Mouse (Mus musculus): ENCODE measurements around the gene Fam20c. TPM values are rescaled to one million over a fixed set of nuclear protein-coding genes. Genes with fewer than 3 reads are reported as not detected.

Gene Fam20c
- polyA plus RNA-seq, 1 experiment from 2014 or later, result 57.9 TPM

DNA sequence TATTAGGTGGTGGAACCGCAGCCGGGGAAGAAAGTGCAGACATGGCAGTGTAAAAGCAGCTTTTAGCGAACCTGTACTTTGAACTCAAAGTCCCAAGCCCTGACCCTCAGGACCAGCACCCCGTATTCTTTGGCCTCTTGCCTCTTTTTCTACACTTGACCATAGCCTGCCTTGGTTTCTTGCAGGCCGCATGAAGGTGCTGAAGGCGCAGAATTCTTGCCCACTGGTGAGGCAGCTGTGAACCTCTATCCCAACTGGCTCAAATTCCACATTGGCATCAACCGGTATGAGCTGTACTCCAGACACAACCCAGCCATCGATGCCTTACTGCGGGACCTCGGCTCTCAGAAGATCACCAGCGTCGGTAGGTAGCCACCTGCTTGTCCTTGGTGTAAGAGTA lies 3.3 kb downstream of the Fam20c start:
- H3K4me2 ChIP-seq, result peak overlapping the region; percentile 91
- H3K27me3 ChIP-seq (replicated peaks), result no peaks in the 10 kb centered on the region
- 88% methylated on average over 12 of the region's 12 CpGs for WGBS
- H3K4me3 ChIP-seq (replicated peaks), result peak overlapping the region; percentile 88
- H3K9ac ChIP-seq (replicated peaks), result peak overlapping the region; percentile 92
- peak overlapping the region; percentile 98 for H3K27ac ChIP-seq (replicated peaks)
- H3K9me3 ChIP-seq (replicated peaks), result no peaks in the 10 kb centered on the region
- peaks cover 89% of the 10 kb centered on the region for H3K4me1 ChIP-seq
- ATAC-seq (ENCODE audit: low FRiP score), result no peak
- H3K36me3 ChIP-seq, result peaks cover 28% of the 10 kb centered on the region

GRCm38 (mm10) chr5:138758533-138758932 lies 4.2 kb downstream of the Fam20c start:
- no peaks in the 10 kb centered on the region for H3K27me3 ChIP-seq (replicated peaks)
- H3K4me2 ChIP-seq, result peak overlapping the region; percentile 91
- H3K4me1 ChIP-seq, result peaks cover 89% of the 10 kb centered on the region
- peak overlapping the region; percentile 9 for H3K4me3 ChIP-seq (replicated peaks)
- H3K27ac ChIP-seq (replicated peaks), result no peak overlapping the region
- no peak for ATAC-seq (ENCODE audit: low FRiP score)
- 52% methylated on average over 3 of the region's 3 CpGs for WGBS
- no peaks in the 10 kb centered on the region for H3K9me3 ChIP-seq (replicated peaks)
- no peak overlapping the region for H3K9ac ChIP-seq (replicated peaks)
- peaks cover 36% of the 10 kb centered on the region for H3K36me3 ChIP-seq

- WGBS, result 23% methylated on average over 5 of the region's 5 CpGs
- no peak overlapping the region for H3K9ac ChIP-seq (replicated peaks)
- H3K4me3 ChIP-seq (replicated peaks), result no peak overlapping the region
- no peaks in the 10 kb centered on the region for H3K9me3 ChIP-seq (replicated peaks)
- peaks cover 52% of the 10 kb centered on the region for H3K36me3 ChIP-seq
- H3K4me2 ChIP-seq, result peak overlapping the region; percentile 33
- H3K4me1 ChIP-seq, result peaks cover 71% of the 10 kb centered on the region
- ATAC-seq (ENCODE audit: low FRiP score), result no peak
- no peaks in the 10 kb centered on the region for H3K27me3 ChIP-seq (replicated peaks)
- H3K27ac ChIP-seq (replicated peaks), result peak overlapping the region; percentile 18; the same call in 1 of the 2 replicates
These were observed 7.6 kb downstream of the Fam20c start for GRCm38 (mm10) chr5:138761836-138762334.

DNA sequence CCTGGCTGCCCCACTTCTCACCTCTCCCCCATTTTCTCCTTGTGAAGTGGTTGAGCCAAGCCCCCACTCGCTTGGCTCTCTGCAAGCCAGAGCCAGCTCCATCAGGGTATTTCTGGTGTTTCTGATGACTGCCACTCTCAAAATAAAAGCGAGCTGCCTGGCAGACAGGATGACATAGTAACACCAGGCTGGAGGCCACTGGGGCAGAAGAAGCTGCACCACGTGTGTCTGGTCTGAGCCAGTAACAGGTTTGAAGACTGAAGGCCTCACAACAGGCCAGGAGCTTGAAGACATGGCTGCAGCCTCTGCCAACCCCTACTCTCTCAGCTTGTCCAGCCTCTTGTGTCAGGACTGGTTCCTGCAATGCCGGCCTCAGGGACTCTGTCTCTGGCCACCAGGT lies 8.0 kb downstream of the Fam20c start:
- 65% methylated on average over 4 of the region's 4 CpGs for WGBS
- Histone ChIP-seq H3K9ac (replicated peaks) (no peak overlapping the region), H3K27ac (replicated peaks) (0 out of 2 replicates have a peak overlapping the region, but pooled peaks have one; percentile 28), H3K4me3 (replicated peaks) (no peak overlapping the region), H3K9me3 (replicated peaks) (no peaks in the 10 kb centered on the region), H3K4me1 (peaks cover 66% of the 10 kb centered on the region), H3K36me3 (peaks cover 57% of the 10 kb centered on the region), H3K27me3 (replicated peaks) (no peaks in the 10 kb centered on the region), H3K4me2 (no peak overlapping the region)
- no peak for ATAC-seq (ENCODE audit: low FRiP score)

DNA sequence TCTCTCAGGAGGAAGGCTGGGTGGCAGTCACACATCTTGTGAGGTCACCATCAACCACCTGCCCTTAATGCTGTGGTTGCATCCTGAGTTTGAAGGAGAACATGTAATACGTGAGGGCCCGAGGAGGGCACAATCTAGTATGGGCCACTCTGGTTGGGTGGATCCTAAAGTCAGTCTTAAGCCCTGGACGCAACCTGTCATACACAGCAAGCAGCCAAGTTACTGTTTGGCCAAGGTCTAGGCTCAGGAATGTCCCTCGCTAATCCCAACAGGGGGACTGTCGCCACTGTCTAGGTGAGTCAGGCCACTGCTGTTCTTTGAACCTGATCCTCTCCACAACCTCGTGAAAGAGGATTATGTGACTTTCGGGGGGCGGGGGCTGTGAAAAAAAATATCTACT lies 10.3 kb downstream of the Fam20c start:
- peaks cover 44% of the 10 kb centered on the region for H3K4me1 ChIP-seq
- H3K9me3 ChIP-seq (replicated peaks), result no peaks in the 10 kb centered on the region
- H3K27ac ChIP-seq (replicated peaks), result no peak overlapping the region
- no peak overlapping the region for H3K4me2 ChIP-seq
- 90% methylated on average over 8 of the region's 8 CpGs for WGBS
- H3K36me3 ChIP-seq, result peaks cover 67% of the 10 kb centered on the region
- no peaks in the 10 kb centered on the region for H3K27me3 ChIP-seq (replicated peaks)
- no peak overlapping the region for H3K9ac ChIP-seq (replicated peaks)
- ATAC-seq (ENCODE audit: low FRiP score), result no peak
- H3K4me3 ChIP-seq (replicated peaks), result no peak overlapping the region

- no peak for ATAC-seq (ENCODE audit: low FRiP score)
- H3K4me3 ChIP-seq (replicated peaks), result no peak overlapping the region
- no peak overlapping the region for H3K9ac ChIP-seq (replicated peaks)
- 91% methylated on average over 11 of the region's 11 CpGs for WGBS
- no peak overlapping the region for H3K27ac ChIP-seq (replicated peaks)
- no peaks in the 10 kb centered on the region for H3K27me3 ChIP-seq (replicated peaks)
- no peaks in the 10 kb centered on the region for H3K9me3 ChIP-seq (replicated peaks)
- no peak overlapping the region for H3K4me2 ChIP-seq
- H3K36me3 ChIP-seq, result peaks cover 75% of the 10 kb centered on the region
- peaks cover 13% of the 10 kb centered on the region for H3K4me1 ChIP-seq
These were observed 13.3 kb downstream of the Fam20c start for GRCm38 (mm10) chr5:138767650-138768049.

- ATAC-seq (ENCODE audit: low FRiP score), result no peak
- H3K9ac ChIP-seq (replicated peaks), result no peak overlapping the region
- peaks cover 76% of the 10 kb centered on the region for H3K36me3 ChIP-seq
- H3K9me3 ChIP-seq (replicated peaks), result no peaks in the 10 kb centered on the region
- no peaks in the 10 kb centered on the region for H3K27me3 ChIP-seq (replicated peaks)
- no peak overlapping the region for H3K4me3 ChIP-seq (replicated peaks)
- 81% methylated on average over 2 of the region's 2 CpGs for WGBS
- no peak overlapping the region for H3K27ac ChIP-seq (replicated peaks)
- peaks cover 2% of the 10 kb centered on the region; the same call in 1 of the 2 replicates for H3K4me1 ChIP-seq
- H3K4me2 ChIP-seq, result no peak overlapping the region
These were observed 14.4 kb downstream of the Fam20c start for GRCm38 (mm10) chr5:138768704-138769103.

DNA sequence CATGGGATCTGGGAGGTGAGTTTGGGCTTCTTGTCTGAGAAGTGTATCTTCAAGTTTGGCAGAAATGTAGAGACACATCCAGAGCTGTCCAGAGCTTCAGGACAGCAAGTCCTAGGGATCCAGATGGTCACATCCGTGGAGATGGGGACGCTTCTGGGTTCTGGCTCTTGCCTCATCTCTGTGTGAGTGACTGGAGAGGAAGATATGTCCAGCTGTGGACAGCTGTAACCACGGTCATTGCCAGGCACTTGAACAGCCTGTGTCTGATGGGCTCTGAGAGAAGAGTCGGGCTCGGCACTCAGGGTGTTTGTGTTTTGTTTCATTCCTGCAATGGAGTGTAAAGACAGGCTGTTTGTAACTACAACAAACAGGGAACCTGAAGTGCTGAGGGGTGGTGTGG lies 14.8 kb downstream of the Fam20c start:
- 87% methylated on average over 5 of the region's 5 CpGs for WGBS
- Histone ChIP-seq H3K27ac (replicated peaks) (no peak overlapping the region), H3K4me2 (no peak overlapping the region), H3K4me3 (replicated peaks) (no peak overlapping the region), H3K27me3 (replicated peaks) (no peaks in the 10 kb centered on the region), H3K4me1 (no peaks in the 10 kb centered on the region), H3K36me3 (peaks cover 78% of the 10 kb centered on the region), H3K9ac (replicated peaks) (no peak overlapping the region), H3K9me3 (replicated peaks) (no peaks in the 10 kb centered on the region)
- ATAC-seq (ENCODE audit: low FRiP score), result no peak

DNA sequence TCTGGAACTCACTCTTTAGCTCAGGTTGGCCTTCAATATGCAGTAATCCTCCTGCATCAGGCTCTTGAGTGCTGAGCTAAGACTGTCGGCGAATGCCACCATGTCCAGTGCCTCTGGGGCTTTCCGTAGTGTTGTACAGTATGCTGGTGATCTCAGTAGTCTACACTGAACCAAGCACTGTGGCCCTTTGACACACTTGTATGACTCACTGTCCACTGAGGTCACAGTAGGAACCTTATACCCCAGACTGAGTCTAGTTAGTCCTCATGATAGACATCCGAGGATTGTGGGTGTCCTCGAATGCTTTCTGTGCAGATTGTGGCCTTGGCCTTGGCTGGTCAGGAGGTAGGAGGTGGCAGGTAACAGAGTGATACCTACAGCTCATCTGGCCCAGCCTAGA lies 20.8 kb downstream of the Fam20c start:
- Histone ChIP-seq H3K9ac (replicated peaks) (no peak overlapping the region), H3K27me3 (replicated peaks) (no peaks in the 10 kb centered on the region), H3K4me3 (replicated peaks) (no peak overlapping the region), H3K4me1 (peaks cover 25% of the 10 kb centered on the region), H3K27ac (replicated peaks) (no peak overlapping the region), H3K4me2 (no peak overlapping the region), H3K9me3 (replicated peaks) (no peaks in the 10 kb centered on the region), H3K36me3 (peaks cover 59% of the 10 kb centered on the region)
- WGBS, result 96% methylated on average over 5 of the region's 5 CpGs
- ATAC-seq (ENCODE audit: low FRiP score), result no peak

DNA sequence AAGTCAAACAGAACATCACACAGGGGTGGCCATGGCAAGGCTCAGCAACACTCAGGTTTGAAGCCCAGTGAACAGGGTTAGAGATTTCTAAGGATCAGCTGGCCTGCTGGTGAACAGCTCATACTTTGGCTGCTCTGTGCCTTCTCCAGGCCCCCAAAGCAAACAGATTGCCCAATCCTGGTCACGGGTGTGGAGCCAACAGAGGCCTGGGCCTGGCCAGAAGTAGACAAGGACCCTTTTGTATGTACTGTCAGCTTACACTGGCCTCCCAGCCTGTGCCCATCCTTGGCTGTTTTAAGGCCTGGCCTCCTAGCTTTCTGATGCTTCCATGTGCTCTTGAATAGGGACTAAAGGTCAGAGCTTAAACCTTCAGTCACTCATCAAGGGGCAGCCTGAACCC lies 22.0 kb downstream of the Fam20c start:
- peaks cover 32% of the 10 kb centered on the region for H3K4me1 ChIP-seq
- no peak for ATAC-seq (ENCODE audit: low FRiP score)
- H3K4me2 ChIP-seq, result no peak overlapping the region
- no peak overlapping the region for H3K4me3 ChIP-seq (replicated peaks)
- peaks cover 49% of the 10 kb centered on the region for H3K36me3 ChIP-seq
- no peak overlapping the region for H3K9ac ChIP-seq (replicated peaks)
- H3K27ac ChIP-seq (replicated peaks), result no peak overlapping the region
- WGBS, result 62% methylated on average over 1 of the region's 1 CpGs
- no peaks in the 10 kb centered on the region for H3K27me3 ChIP-seq (replicated peaks)
- H3K9me3 ChIP-seq (replicated peaks), result no peaks in the 10 kb centered on the region

- H3K4me2 ChIP-seq, result no peak overlapping the region
- peak overlapping the region; percentile 71 for H3K27ac ChIP-seq (replicated peaks)
- no peaks in the 10 kb centered on the region for H3K27me3 ChIP-seq (replicated peaks)
- no peak overlapping the region for H3K9ac ChIP-seq (replicated peaks)
- no peaks in the 10 kb centered on the region for H3K9me3 ChIP-seq (replicated peaks)
- peaks cover 34% of the 10 kb centered on the region; the same call in 1 of the 2 replicates for H3K36me3 ChIP-seq
- 18% methylated on average over 9 of the region's 9 CpGs for WGBS
- no peak overlapping the region for H3K4me3 ChIP-seq (replicated peaks)
- peak; percentile 74 for ATAC-seq (ENCODE audit: low FRiP score)
- H3K4me1 ChIP-seq, result peaks cover 41% of the 10 kb centered on the region
These were observed 24.6 kb downstream of the Fam20c start for GRCm38 (mm10) chr5:138778731-138779463.

DNA sequence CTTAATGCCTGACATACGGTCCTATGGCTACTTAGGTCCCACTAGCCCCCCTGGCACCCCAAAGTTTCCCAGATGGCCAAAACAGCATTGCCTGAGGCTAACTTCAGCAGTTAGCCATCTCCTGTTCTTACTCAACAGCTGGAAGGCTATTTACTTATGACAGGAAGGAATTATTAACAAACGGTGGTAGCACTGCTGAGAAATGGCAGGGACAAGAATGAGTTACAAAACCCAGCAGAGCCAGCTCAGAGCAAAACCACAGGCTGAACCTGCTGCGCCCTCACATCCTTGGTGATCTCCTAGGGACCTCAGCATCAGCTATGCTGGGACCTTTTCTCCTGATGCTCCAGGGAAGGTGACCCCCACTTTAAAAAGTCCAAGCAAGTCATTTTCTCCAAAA lies 25.3 kb downstream of the Fam20c start:
- no peak overlapping the region for H3K9ac ChIP-seq (replicated peaks)
- no peak for ATAC-seq (ENCODE audit: low FRiP score)
- H3K36me3 ChIP-seq, result peaks cover 27% of the 10 kb centered on the region; the same call in 1 of the 2 replicates

More for the DNA sequence above, 25.3 kb downstream of the Fam20c start:
- Histone ChIP-seq H3K4me3 (replicated peaks) (no peak overlapping the region), H3K27ac (replicated peaks) (peak overlapping the region; percentile 71; the same call in 1 of the 2 replicates), H3K4me2 (no peak overlapping the region), H3K9me3 (replicated peaks) (no peaks in the 10 kb centered on the region), H3K27me3 (replicated peaks) (no peaks in the 10 kb centered on the region), H3K4me1 (peaks cover 41% of the 10 kb centered on the region)
- WGBS, result 70% methylated on average over 3 of the region's 3 CpGs
